In genomic region chr8:76911206-76911605, GRCm38 (mm10) we compare ENCODE assay signal across 24 mouse cellular contexts. TPM values are rescaled to one million over a fixed set of nuclear protein-coding genes. Genes with fewer than 3 reads are reported as not detected.
DNase-seq lines count a peak whose midpoint lies in the region; ATAC-seq and TF ChIP-seq lines count a peak whose summit lies in the region.
"Had no signal": no experiment of that assay in that cellular context is flagged by ENCODE, and none has a peak within 500 bp of the region (broad histone marks: within the 10 kb centered on the region; RNA-seq: fewer than 3 reads in every experiment).

No protein-coding gene starts in this region.

- peak; percentile 39 for DNase-seq in MEL (ENCODE audit: low read depth, low spot score)
- no peak for DNase-seq in thymus, postnatal 14 days
- no peak for DNase-seq in adrenal gland, adult 18-20 months (ENCODE audit: low spot score in 2 of 2)
- DNase-seq: adrenal gland, adult 2 months; adrenal gland, adult 8-10 months; adrenal gland, postnatal 10 days; adrenal gland, postnatal 14 days; adrenal gland, postnatal 25 days; adrenal gland, postnatal 36 days; B cell, adult 2 months; cerebellum, adult 11 months; cerebellum, adult 11-12 months; cerebellum, adult 18-20 months; cerebellum, adult 2 months had no signal

- no peak overlapping the region for H3K9ac ChIP-seq in intestine, embryonic 15.5 days
- no peak overlapping the region for H3K9ac ChIP-seq in intestine, postnatal 0 days (ENCODE audit: low read depth, low read length)
- H3K9ac ChIP-seq in MEL (ENCODE audit: control insufficient read depth, low read depth, low read length, poor library complexity, severe bottlenecking): no peak overlapping the region
- no peak overlapping the region for H3K9ac ChIP-seq in intestine, embryonic 16.5 days (ENCODE audit: low read depth, low read length)
- no peak overlapping the region for H3K9ac ChIP-seq in neural tube, embryonic 15.5 days (replicated peaks)

- H3K4me2 ChIP-seq in intestine, embryonic 15.5 days (replicated peaks): no peak overlapping the region
- no peak overlapping the region for H3K4me2 ChIP-seq in intestine, postnatal 0 days (replicated peaks; ENCODE audit: low read depth)
- H3K4me2 ChIP-seq in intestine, embryonic 16.5 days (ENCODE audit: low read depth, low read length): no peak overlapping the region
- no peak overlapping the region for H3K4me2 ChIP-seq in neural tube, embryonic 15.5 days

- ATAC-seq in intestine, embryonic 15.5 days: no peak
- ATAC-seq in intestine, postnatal 0 days: no peak
- ATAC-seq in intestine, embryonic 16.5 days: no peak
- no peak for ATAC-seq in neural tube, embryonic 15.5 days (ENCODE audit: low FRiP score)
- ATAC-seq: activated CD4-positive, CD25-positive, alpha-beta regulatory T cell, adult 4 months; CD4-positive, CD25-positive, alpha-beta regulatory T cell, adult 4 months; Patski had no signal

- TF ChIP-seq RAD21 in MEL (IDR thresholded peaks at IDR 0.05; ENCODE audit: low read depth, low read length): no peak

- peak; percentile 41 to 62; a peak in 3 of 4 replicates for TF ChIP-seq EP300 in MEL (IDR thresholded peaks at IDR 0.05; ENCODE audit: low read depth in 1 of 2, low read length in 2 of 2)

- 0 out of 2 replicates have a peak overlapping the region, but pooled peaks have one; percentile 36 for H3K27ac ChIP-seq in intestine, embryonic 15.5 days
- no peak overlapping the region for H3K27ac ChIP-seq in intestine, postnatal 0 days (ENCODE audit: low read depth, low read length)
- no peak overlapping the region for H3K27ac ChIP-seq in MEL (ENCODE audit: control insufficient read depth, low read depth, low read length)
- H3K27ac ChIP-seq in intestine, embryonic 16.5 days (ENCODE audit: low read length): peak overlapping the region; percentile 59
- peak overlapping the region; percentile 68 for H3K27ac ChIP-seq in small intestine, adult 2 months (ENCODE audit: insufficient read depth, low read depth, low read length)
- no peak overlapping the region for H3K27ac ChIP-seq in neural tube, embryonic 15.5 days (replicated peaks)

- H3K36me3 ChIP-seq in intestine, embryonic 15.5 days: no peaks in the 10 kb centered on the region
- H3K36me3 ChIP-seq in intestine, postnatal 0 days (ENCODE audit: control insufficient read depth, insufficient read depth): peaks cover 6% of the 10 kb centered on the region; the same call in 1 of the 2 replicates
- H3K36me3 ChIP-seq in MEL (ENCODE audit: control insufficient read depth in 1 of 2, insufficient read depth in 2 of 2, low read length in 2 of 2): peaks cover 0 to 6% of the 10 kb centered on the region in 2 experiments; a peak in 2 of 4 replicates
- H3K36me3 ChIP-seq in intestine, embryonic 16.5 days (ENCODE audit: control insufficient read depth, insufficient read depth, low read length): no peaks in the 10 kb centered on the region
- peaks cover 20% of the 10 kb centered on the region for H3K36me3 ChIP-seq in small intestine, adult 2 months (ENCODE audit: control insufficient read depth, insufficient read depth, low read length)
- 0 out of 2 replicates have a peak, but pooled peaks cover 2% of the 10 kb centered on the region for H3K36me3 ChIP-seq in neural tube, embryonic 15.5 days

- TF ChIP-seq POLR2A in MEL (IDR thresholded peaks at IDR 0.05; ENCODE audit: control insufficient read depth in 1 of 2, insufficient read depth in 1 of 2, low read depth in 1 of 2, low read length in 2 of 2, poor library complexity in 1 of 2): no peak
- no peak for TF ChIP-seq POLR2A in small intestine, adult 2 months (IDR thresholded peaks at IDR 0.05; ENCODE audit: low read depth, low read length)

- no peak for TF ChIP-seq CTCF in intestine, postnatal 0 days (IDR thresholded peaks at IDR 0.05; ENCODE audit: low read depth)
- TF ChIP-seq CTCF in MEL (IDR thresholded peaks at IDR 0.05 in 2 of 3, conservative IDR thresholded peaks at IDR 0.05 in 1 of 3; ENCODE audit: control insufficient read depth in 1 of 3, insufficient read depth in 1 of 3, low read depth in 2 of 3, low read length in 3 of 3, poor library complexity in 1 of 3, severe bottlenecking in 1 of 3): no peak
- TF ChIP-seq CTCF in small intestine, adult 2 months (IDR thresholded peaks at IDR 0.05; ENCODE audit: extremely low read depth, insufficient read length, insufficient replicate concordance, low read depth, low read length): no peak

- no peaks in the 10 kb centered on the region for H3K4me1 ChIP-seq in intestine, embryonic 15.5 days (replicated peaks)
- H3K4me1 ChIP-seq in intestine, postnatal 0 days (replicated peaks; ENCODE audit: control insufficient read depth, insufficient read depth, low read length): peaks cover 7% of the 10 kb centered on the region; the same call in 1 of the 2 replicates
- H3K4me1 ChIP-seq in MEL (ENCODE audit: control insufficient read depth in 1 of 2, insufficient read depth in 2 of 2, low read length in 2 of 2): peaks cover 0 to 2% of the 10 kb centered on the region in 2 experiments; a peak in 2 of 4 replicates
- H3K4me1 ChIP-seq in intestine, embryonic 16.5 days (ENCODE audit: control insufficient read depth, insufficient read depth, low read length): peaks cover 3% of the 10 kb centered on the region; the same call in 1 of the 2 replicates
- peaks cover 14% of the 10 kb centered on the region; the same call in 1 of the 2 replicates for H3K4me1 ChIP-seq in small intestine, adult 2 months (ENCODE audit: control insufficient read depth, insufficient read depth, insufficient read length, low read length)
- no peaks in the 10 kb centered on the region for H3K4me1 ChIP-seq in neural tube, embryonic 15.5 days

- no peaks in the 10 kb centered on the region for H3K27me3 ChIP-seq in intestine, embryonic 15.5 days (replicated peaks)
- no peaks in the 10 kb centered on the region for H3K27me3 ChIP-seq in intestine, postnatal 0 days (replicated peaks; ENCODE audit: control insufficient read depth, insufficient read depth, low read length)
- H3K27me3 ChIP-seq in MEL (ENCODE audit: control insufficient read depth in 1 of 2, insufficient read depth in 2 of 2, low read length in 2 of 2): no peaks in the 10 kb centered on the region
- no peaks in the 10 kb centered on the region for H3K27me3 ChIP-seq in intestine, embryonic 16.5 days (replicated peaks; ENCODE audit: control insufficient read depth, insufficient read depth, low read length)
- no peaks in the 10 kb centered on the region for H3K27me3 ChIP-seq in small intestine, adult 2 months (ENCODE audit: control insufficient read depth, insufficient read depth, low read length)
- no peaks in the 10 kb centered on the region for H3K27me3 ChIP-seq in neural tube, embryonic 15.5 days (replicated peaks)
- H3K27me3 ChIP-seq: CH12.LX, Patski had no signal

- H3K4me3 ChIP-seq in intestine, embryonic 15.5 days (replicated peaks): no peak overlapping the region
- H3K4me3 ChIP-seq in intestine, postnatal 0 days (ENCODE audit: low read depth, low read length): no peak overlapping the region
- no peak overlapping the region for H3K4me3 ChIP-seq in MEL (ENCODE audit: control insufficient read depth in 1 of 2, insufficient read depth in 1 of 2, low read depth in 2 of 2, low read length in 2 of 2)
- no peak overlapping the region for H3K4me3 ChIP-seq in intestine, embryonic 16.5 days (ENCODE audit: low read length)
- no peak overlapping the region for H3K4me3 ChIP-seq in small intestine, adult 2 months (ENCODE audit: low read depth, low read length)
- H3K4me3 ChIP-seq in neural tube, embryonic 15.5 days (replicated peaks): no peak overlapping the region

- no peaks in the 10 kb centered on the region for H3K9me3 ChIP-seq in intestine, embryonic 15.5 days
- no peaks in the 10 kb centered on the region for H3K9me3 ChIP-seq in intestine, postnatal 0 days (ENCODE audit: control insufficient read depth)
- H3K9me3 ChIP-seq in MEL (replicated peaks; ENCODE audit: insufficient read depth, low read length): no peaks in the 10 kb centered on the region
- no peaks in the 10 kb centered on the region for H3K9me3 ChIP-seq in intestine, embryonic 16.5 days (ENCODE audit: control insufficient read depth, low read length)
- no peaks in the 10 kb centered on the region for H3K9me3 ChIP-seq in neural tube, embryonic 15.5 days (replicated peaks)
- H3K9me3 ChIP-seq: G1E had no signal

- H3K79me2 ChIP-seq in MEL (ENCODE audit: control insufficient read depth, insufficient read depth, low read length, poor library complexity): no peaks in the 10 kb centered on the region; the same call in 1 of the 2 replicates

TF ChIP-seq in MEL, 35 proteins besides CTCF, POLR2A, EP300 and RAD21:
- no peak for TF ChIP-seq TBP (IDR thresholded peaks at IDR 0.05; ENCODE audit: low read depth, low read length)
- peak; percentile 51; the same call in 1 of the 2 replicates for TF ChIP-seq GATA1 (IDR thresholded peaks at IDR 0.05; ENCODE audit: low read depth, low read length)
- peak; percentile 50; the same call in 1 of the 2 replicates for TF ChIP-seq RCOR1 (IDR thresholded peaks at IDR 0.05; ENCODE audit: low read depth, low read length)
TF ChIP-seq in MEL: peak in this region for 2.

RNA-seq across cellular contexts. Expression of gene Nr3c2, which starts 12.0 kb away (rescaled TPM):
- 5.2 and 5.6 TPM in 2 replicates for polyA plus RNA-seq in intestine, embryonic 15.5 days (2015; fragmentation: Nextera tagmentation; extraction: Ambion mirVana)
- 6.9 and 7.4 TPM in 2 replicates for polyA plus RNA-seq in intestine, postnatal 0 days (2015; fragmentation: Nextera tagmentation; extraction: Ambion mirVana)
- 1.0 and 1.3 TPM in 2 replicates for total RNA-seq in MEL (2012; rRNA removed)
- 1 to 10 TPM in 1 of 2 experiments, not detected in 1; 1.5 TPM for polyA plus RNA-seq in MEL (2012; ENCODE audit: insufficient read depth in 1 of 2, insufficient read length in 2 of 2, low read depth in 1 of 2, low replicate concordance in 2 of 2, missing spikeins in 1 of 2)
- polyA plus RNA-seq in intestine, embryonic 16.5 days (2015; fragmentation: Nextera tagmentation; extraction: Ambion mirVana): 4.0 and 4.4 TPM in 2 replicates
- polyA plus RNA-seq in small intestine, adult 2 months (2012; rRNA removed): 5.9 and 12.0 TPM in 2 replicates
- polyA plus RNA-seq in neural tube, embryonic 15.5 days (2015; fragmentation: Nextera tagmentation; extraction: Ambion mirVana): 5.5 and 8.5 TPM in 2 replicates
- total RNA-seq in adrenal gland, adult 18-20 months (2021): 10 to 100 TPM in 1 of 2 experiments, 1 to 10 TPM in 1; 9.3 to 10.0 TPM

Comparison
In these comparisons a context has a peak if more than half of its experiments do, and no peak if none do; other contexts are left out.
1. H3K27ac ChIP-seq: peak in intestine, embryonic 15.5 days (single experiment), intestine, embryonic 16.5 days (single experiment) and small intestine, adult 2 months (single experiment); none in intestine, postnatal 0 days (single experiment), MEL (single experiment) and neural tube, embryonic 15.5 days (single experiment).